Mouse (Mus musculus): ENCODE data around the gene Pde4dip. TPM values are rescaled to one million over a fixed set of nuclear protein-coding genes. Genes with fewer than 3 reads are reported as not detected.

Gene Pde4dip
- polyA plus RNA-seq, 1 experiment from 2014 or later = 99.4 TPM

DNA sequence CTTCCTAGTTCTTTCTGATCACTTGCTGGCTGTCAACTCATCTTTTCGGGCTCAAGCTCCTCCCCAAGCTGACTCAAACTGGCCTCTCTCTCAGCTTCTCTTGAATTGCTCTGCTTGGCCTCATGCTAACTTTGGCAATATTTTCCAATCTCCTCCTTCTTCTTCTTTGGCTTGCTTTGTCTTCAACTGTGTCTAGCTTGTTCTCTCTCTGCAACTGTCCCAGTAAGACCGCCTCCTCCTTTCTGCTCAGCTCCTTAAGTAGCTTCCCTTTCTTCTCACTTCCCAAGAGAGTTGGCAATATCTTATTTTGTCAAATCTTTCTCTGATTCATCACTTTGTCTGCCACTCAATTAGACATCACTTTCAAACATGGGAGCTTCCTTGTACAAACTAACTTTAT lies 36.7 kb downstream of the Pde4dip start:
- Histone ChIP-seq H3K27ac (replicated peaks in 1 of 2; ENCODE audit: control insufficient read depth in 1 of 2, insufficient read depth in 1 of 2, low read depth in 2 of 2, low read length in 2 of 2) (no peak overlapping the region), H3K36me3 (ENCODE audit: control insufficient read depth, insufficient read depth, low read length) (no peaks in the 10 kb centered on the region)
- WGBS = 88% methylated on average over 2 of the region's 2 CpGs

DNA sequence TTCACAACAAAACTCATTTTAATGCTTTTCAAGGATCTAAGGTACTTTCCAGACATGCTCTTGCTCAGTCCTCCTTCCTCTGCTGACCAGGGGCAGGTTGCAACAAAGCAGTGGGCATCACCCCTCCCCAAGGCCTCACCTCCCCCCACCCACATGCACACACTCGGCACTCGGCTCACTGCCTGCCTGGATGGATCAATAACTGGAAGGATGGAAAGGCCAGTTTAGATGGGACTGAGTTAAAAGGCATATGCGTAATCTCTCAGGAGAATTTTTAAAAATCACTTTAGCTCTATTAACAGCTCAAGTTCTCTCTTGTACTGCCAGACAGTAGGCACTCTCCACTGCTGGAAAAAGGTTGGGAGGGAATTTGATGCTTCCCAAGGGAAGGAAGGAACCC lies 40.9 kb downstream of the Pde4dip start:
- peaks cover 3% of the 10 kb centered on the region; the same call in 1 of the 2 replicates for H3K9me3 ChIP-seq (ENCODE audit: control insufficient read depth, low read length)
- 88% methylated on average over 3 of the region's 3 CpGs for WGBS
- H3K4me3 ChIP-seq (ENCODE audit: control insufficient read depth in 1 of 2, insufficient read depth in 1 of 2, low read depth in 1 of 2, low read length in 2 of 2) = no peak overlapping the region
- no peaks in the 10 kb centered on the region for H3K27me3 ChIP-seq (ENCODE audit: control insufficient read depth, insufficient read depth, low read length)
- no peak overlapping the region for H3K27ac ChIP-seq (replicated peaks in 1 of 2; ENCODE audit: control insufficient read depth in 1 of 2, insufficient read depth in 1 of 2, low read depth in 2 of 2, low read length in 2 of 2)
- H3K9ac ChIP-seq (ENCODE audit: low read length) = no peak overlapping the region
- peaks cover 0 to 2% of the 10 kb centered on the region in 2 experiments; a peak in 1 of 4 replicates for H3K4me1 ChIP-seq (ENCODE audit: control insufficient read depth in 2 of 2, insufficient read depth in 2 of 2, low read length in 2 of 2)
- no peak for ATAC-seq (ENCODE audit: insufficient number of reproducible peaks, insufficient read depth, low FRiP score, low read depth)
- no peak overlapping the region for H3K4me2 ChIP-seq (ENCODE audit: low read length)
- peaks cover 6% of the 10 kb centered on the region; the same call in 1 of the 2 replicates for H3K36me3 ChIP-seq (ENCODE audit: control insufficient read depth, insufficient read depth, low read length)

More for the DNA sequence above, 36.7 kb downstream of the Pde4dip start:
- H3K4me3 ChIP-seq (ENCODE audit: control insufficient read depth in 1 of 2, insufficient read depth in 1 of 2, low read depth in 1 of 2, low read length in 2 of 2) = no peak overlapping the region
- H3K27me3 ChIP-seq (ENCODE audit: control insufficient read depth, insufficient read depth, low read length) = no peaks in the 10 kb centered on the region
- ATAC-seq (ENCODE audit: insufficient number of reproducible peaks, insufficient read depth, low FRiP score, low read depth) = no peak
- no peak overlapping the region for H3K4me2 ChIP-seq (ENCODE audit: low read length)
- no peaks in the 10 kb centered on the region for H3K4me1 ChIP-seq (ENCODE audit: control insufficient read depth in 2 of 2, insufficient read depth in 2 of 2, low read length in 2 of 2)
- H3K9me3 ChIP-seq (ENCODE audit: control insufficient read depth, low read length) = peaks cover 3% of the 10 kb centered on the region; the same call in 1 of the 2 replicates
- H3K9ac ChIP-seq (ENCODE audit: low read length) = no peak overlapping the region

DNA sequence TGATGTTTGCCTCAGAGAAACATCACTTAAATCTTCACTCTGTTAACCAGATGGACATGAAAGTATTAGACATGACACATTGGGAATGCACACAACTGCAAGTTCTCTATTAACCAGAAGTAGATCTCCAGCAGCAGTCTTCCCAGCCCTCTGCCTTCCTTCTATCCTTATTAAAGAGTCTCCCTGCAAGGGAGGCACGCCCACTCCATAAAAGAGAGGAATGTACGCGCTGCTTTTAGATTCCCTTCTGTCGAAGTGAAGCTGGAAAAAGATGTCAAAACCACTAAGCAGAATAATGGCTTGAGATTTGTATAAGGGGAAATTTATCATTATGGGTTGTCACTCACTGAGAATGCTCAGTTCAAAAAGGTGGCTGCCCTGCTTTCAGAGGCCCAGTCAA lies 42.1 kb downstream of the Pde4dip start:
- no peaks in the 10 kb centered on the region for H3K27me3 ChIP-seq (ENCODE audit: control insufficient read depth, insufficient read depth, low read length)
- H3K4me3 ChIP-seq (ENCODE audit: control insufficient read depth in 1 of 2, insufficient read depth in 1 of 2, low read depth in 1 of 2, low read length in 2 of 2) = no peak overlapping the region
- H3K9ac ChIP-seq (ENCODE audit: low read length) = no peak overlapping the region
- no peak overlapping the region for H3K4me2 ChIP-seq (ENCODE audit: low read length)
- no peak for ATAC-seq (ENCODE audit: insufficient number of reproducible peaks, insufficient read depth, low FRiP score, low read depth)
- no peak overlapping the region for H3K27ac ChIP-seq (replicated peaks in 1 of 2; ENCODE audit: control insufficient read depth in 1 of 2, insufficient read depth in 1 of 2, low read depth in 2 of 2, low read length in 2 of 2)
- H3K9me3 ChIP-seq (ENCODE audit: control insufficient read depth, low read length) = no peaks in the 10 kb centered on the region
- H3K36me3 ChIP-seq (ENCODE audit: control insufficient read depth, insufficient read depth, low read length) = peaks cover 16% of the 10 kb centered on the region
- 79% methylated on average over 4 of the region's 4 CpGs for WGBS
- H3K4me1 ChIP-seq (ENCODE audit: control insufficient read depth in 2 of 2, insufficient read depth in 2 of 2, low read length in 2 of 2) = peaks cover 0 to 2% of the 10 kb centered on the region in 2 experiments; a peak in 1 of 4 replicates

DNA sequence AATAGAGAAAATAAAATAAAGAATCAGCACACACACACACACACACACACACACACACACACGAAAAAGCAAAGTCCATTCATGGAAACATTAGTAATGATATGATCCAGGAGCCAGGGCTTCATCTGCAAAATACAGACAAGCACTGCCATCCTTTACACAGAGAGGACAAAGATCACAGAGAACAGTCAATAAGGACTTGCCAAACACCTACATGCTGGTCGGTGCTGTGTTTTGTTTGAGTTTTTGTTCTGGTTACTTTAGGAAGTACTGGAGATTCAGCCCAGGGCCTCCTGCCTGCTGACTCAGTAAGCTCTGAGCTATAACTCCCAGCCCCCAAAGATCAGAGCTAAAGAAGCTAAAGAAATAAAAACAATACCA lies 43.7 kb downstream of the Pde4dip start:
- Histone ChIP-seq H3K27me3 (ENCODE audit: control insufficient read depth, insufficient read depth, low read length) (no peaks in the 10 kb centered on the region), H3K4me2 (ENCODE audit: low read length) (no peak overlapping the region), H3K4me1 (ENCODE audit: control insufficient read depth in 2 of 2, insufficient read depth in 2 of 2, low read length in 2 of 2) (peaks cover 0 to 2% of the 10 kb centered on the region in 2 experiments; a peak in 1 of 4 replicates), H3K36me3 (ENCODE audit: control insufficient read depth, insufficient read depth, low read length) (peaks cover 27% of the 10 kb centered on the region), H3K9ac (ENCODE audit: low read length) (no peak overlapping the region), H3K9me3 (ENCODE audit: control insufficient read depth, low read length) (no peaks in the 10 kb centered on the region), H3K4me3 (ENCODE audit: control insufficient read depth in 1 of 2, insufficient read depth in 1 of 2, low read depth in 1 of 2, low read length in 2 of 2) (no peak overlapping the region), H3K27ac (replicated peaks in 1 of 2; ENCODE audit: control insufficient read depth in 1 of 2, insufficient read depth in 1 of 2, low read depth in 2 of 2, low read length in 2 of 2) (no peak overlapping the region)
- WGBS = 77% methylated on average over 2 of the region's 2 CpGs
- no peak for ATAC-seq (ENCODE audit: insufficient number of reproducible peaks, insufficient read depth, low FRiP score, low read depth)

DNA sequence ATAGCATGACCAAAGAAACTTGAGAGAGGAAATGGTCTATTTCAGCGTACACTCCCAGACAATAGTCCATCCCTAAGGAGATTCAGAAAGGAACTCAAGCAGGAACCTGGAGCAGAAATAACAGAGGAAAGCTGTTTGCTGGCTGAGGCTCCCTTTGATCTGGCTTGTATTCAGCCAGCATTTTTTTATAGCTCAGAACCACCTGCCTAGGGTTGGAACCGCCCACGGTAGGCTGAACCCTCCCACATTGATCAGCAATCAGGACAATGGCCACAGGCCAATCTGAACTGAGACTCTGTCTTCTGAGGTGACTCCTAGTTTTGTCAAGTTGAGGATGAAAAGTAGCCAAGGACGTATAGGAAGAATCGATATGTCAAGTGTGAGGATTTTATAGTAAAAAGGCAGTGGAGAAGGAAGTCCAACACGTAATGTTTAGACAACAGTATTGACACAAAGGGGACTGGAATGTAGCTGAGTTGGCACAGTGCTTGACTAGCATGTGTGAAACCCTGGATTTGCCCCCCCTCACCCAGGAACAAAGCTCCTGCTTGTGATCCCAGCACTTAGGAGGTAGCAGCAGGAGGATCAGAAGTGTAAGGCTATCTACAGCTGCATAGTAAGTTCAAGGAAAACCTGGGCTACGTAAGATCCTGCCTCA lies 44.2 kb downstream of the Pde4dip start:
- H3K4me3 ChIP-seq (ENCODE audit: control insufficient read depth in 1 of 2, insufficient read depth in 1 of 2, low read depth in 1 of 2, low read length in 2 of 2) = no peak overlapping the region
- H3K36me3 ChIP-seq (ENCODE audit: control insufficient read depth, insufficient read depth, low read length) = peaks cover 27% of the 10 kb centered on the region
- no peak overlapping the region for H3K4me2 ChIP-seq (ENCODE audit: low read length)
- H3K9me3 ChIP-seq (ENCODE audit: control insufficient read depth, low read length) = no peaks in the 10 kb centered on the region
- H3K4me1 ChIP-seq (ENCODE audit: control insufficient read depth in 2 of 2, insufficient read depth in 2 of 2, low read length in 2 of 2) = peaks cover 0 to 2% of the 10 kb centered on the region in 2 experiments; a peak in 1 of 4 replicates
- H3K27ac ChIP-seq (replicated peaks in 1 of 2; ENCODE audit: control insufficient read depth in 1 of 2, insufficient read depth in 1 of 2, low read depth in 2 of 2, low read length in 2 of 2) = no peak overlapping the region
- ATAC-seq (ENCODE audit: insufficient number of reproducible peaks, insufficient read depth, low FRiP score, low read depth) = no peak
- 86% methylated on average over 7 of the region's 7 CpGs for WGBS
- H3K9ac ChIP-seq (ENCODE audit: low read length) = no peak overlapping the region
- no peaks in the 10 kb centered on the region for H3K27me3 ChIP-seq (ENCODE audit: control insufficient read depth, insufficient read depth, low read length)

DNA sequence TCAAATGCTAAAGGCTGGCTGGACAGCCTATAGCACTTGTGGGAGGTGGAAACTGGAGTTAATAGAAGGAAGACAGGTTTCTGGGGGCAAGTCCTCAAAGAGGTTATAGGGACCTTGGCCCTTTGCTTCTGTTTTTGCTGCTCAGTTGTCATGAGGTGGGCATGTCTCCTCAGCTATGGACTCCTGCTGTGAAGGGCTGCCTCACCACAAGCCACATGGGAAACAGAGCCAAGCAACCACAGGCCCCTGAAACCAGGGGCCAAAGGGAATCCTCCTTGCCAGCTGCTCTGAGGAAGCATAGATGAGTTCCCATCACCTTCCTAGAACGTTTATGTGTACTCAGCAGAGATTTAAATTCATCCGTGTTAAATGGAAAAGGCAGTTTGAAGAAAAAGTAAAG lies 45.9 kb downstream of the Pde4dip start:
- Histone ChIP-seq H3K27ac (replicated peaks in 1 of 2; ENCODE audit: control insufficient read depth in 1 of 2, insufficient read depth in 1 of 2, low read depth in 2 of 2, low read length in 2 of 2) (no peak overlapping the region), H3K4me3 (ENCODE audit: control insufficient read depth in 1 of 2, insufficient read depth in 1 of 2, low read depth in 1 of 2, low read length in 2 of 2) (no peak overlapping the region), H3K4me2 (ENCODE audit: low read length) (no peak overlapping the region), H3K36me3 (ENCODE audit: control insufficient read depth, insufficient read depth, low read length) (peaks cover 33% of the 10 kb centered on the region), H3K9ac (ENCODE audit: low read length) (no peak overlapping the region), H3K27me3 (ENCODE audit: control insufficient read depth, insufficient read depth, low read length) (no peaks in the 10 kb centered on the region), H3K4me1 (ENCODE audit: control insufficient read depth in 2 of 2, insufficient read depth in 2 of 2, low read length in 2 of 2) (peaks cover 0 to 2% of the 10 kb centered on the region in 2 experiments; a peak in 1 of 4 replicates), H3K9me3 (ENCODE audit: control insufficient read depth, low read length) (no peaks in the 10 kb centered on the region)
- WGBS = 73% methylated on average over 2 of the region's 2 CpGs
- no peak for ATAC-seq (ENCODE audit: insufficient number of reproducible peaks, insufficient read depth, low FRiP score, low read depth)

DNA sequence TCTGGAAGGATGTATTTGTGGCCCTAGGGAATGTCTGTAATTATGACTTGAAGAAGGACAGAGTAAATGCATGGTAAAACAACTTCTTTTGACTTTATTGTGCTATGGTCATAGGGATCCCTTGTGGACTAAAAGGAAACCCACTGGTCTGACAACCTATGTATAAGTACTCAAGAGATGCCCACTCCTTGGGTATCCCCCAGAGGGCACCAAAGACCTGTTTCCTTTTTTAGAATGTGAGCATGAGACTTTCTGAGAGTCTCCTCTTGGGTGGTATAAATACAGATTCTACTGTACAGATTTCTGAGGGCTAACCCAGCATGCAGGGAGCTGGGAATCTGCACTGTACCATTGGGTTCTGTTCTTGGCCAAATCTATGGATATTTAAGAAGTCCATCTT lies 48.1 kb downstream of the Pde4dip start:
- peaks cover 36% of the 10 kb centered on the region for H3K36me3 ChIP-seq (ENCODE audit: control insufficient read depth, insufficient read depth, low read length)
- no peak for ATAC-seq (ENCODE audit: insufficient number of reproducible peaks, insufficient read depth, low FRiP score, low read depth)
- no peak overlapping the region for H3K27ac ChIP-seq (replicated peaks in 1 of 2; ENCODE audit: control insufficient read depth in 1 of 2, insufficient read depth in 1 of 2, low read depth in 2 of 2, low read length in 2 of 2)

DNA sequence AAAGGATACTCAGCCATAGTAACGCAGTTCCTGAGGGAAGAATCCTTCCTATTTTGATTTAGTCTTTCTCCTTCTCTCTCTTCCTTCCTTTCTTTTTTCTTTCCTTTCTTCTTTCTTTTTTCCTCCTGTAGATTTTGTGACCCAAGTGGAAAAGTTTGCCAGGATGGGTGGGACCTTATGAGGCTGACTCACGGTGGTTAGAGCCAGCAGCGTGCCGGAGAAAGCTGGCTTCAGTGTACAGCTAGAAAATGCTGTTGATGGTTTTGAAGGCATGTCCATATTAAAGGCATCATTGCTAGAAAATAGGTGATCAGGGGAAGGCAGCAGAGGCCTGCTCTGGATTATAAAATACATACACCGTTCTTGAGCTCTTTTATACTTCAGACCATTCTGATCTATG lies 52.6 kb downstream of the Pde4dip start:
- no peaks in the 10 kb centered on the region for H3K9me3 ChIP-seq (ENCODE audit: control insufficient read depth, low read length)
- H3K4me2 ChIP-seq (ENCODE audit: low read length) = no peak overlapping the region
- no peak for ATAC-seq (ENCODE audit: insufficient number of reproducible peaks, insufficient read depth, low FRiP score, low read depth)
- H3K27me3 ChIP-seq (ENCODE audit: control insufficient read depth, insufficient read depth, low read length) = no peaks in the 10 kb centered on the region
- WGBS = 91% methylated on average over 5 of the region's 5 CpGs
- H3K36me3 ChIP-seq (ENCODE audit: control insufficient read depth, insufficient read depth, low read length) = peaks cover 15% of the 10 kb centered on the region
- H3K4me3 ChIP-seq (ENCODE audit: control insufficient read depth in 1 of 2, insufficient read depth in 1 of 2, low read depth in 1 of 2, low read length in 2 of 2) = no peak overlapping the region
- no peak overlapping the region for H3K9ac ChIP-seq (ENCODE audit: low read length)
- peaks cover 14 to 27% of the 10 kb centered on the region in 2 experiments for H3K4me1 ChIP-seq (ENCODE audit: control insufficient read depth in 2 of 2, insufficient read depth in 2 of 2, low read length in 2 of 2)
- H3K27ac ChIP-seq (replicated peaks in 1 of 2; ENCODE audit: control insufficient read depth in 1 of 2, insufficient read depth in 1 of 2, low read depth in 2 of 2, low read length in 2 of 2) = no peak overlapping the region

More for the DNA sequence above, 48.1 kb downstream of the Pde4dip start:
- Histone ChIP-seq H3K4me2 (ENCODE audit: low read length) (no peak overlapping the region), H3K4me3 (ENCODE audit: control insufficient read depth in 1 of 2, insufficient read depth in 1 of 2, low read depth in 1 of 2, low read length in 2 of 2) (no peak overlapping the region), H3K4me1 (ENCODE audit: control insufficient read depth in 2 of 2, insufficient read depth in 2 of 2, low read length in 2 of 2) (peaks cover 0 to 2% of the 10 kb centered on the region in 2 experiments; a peak in 1 of 4 replicates), H3K9me3 (ENCODE audit: control insufficient read depth, low read length) (no peaks in the 10 kb centered on the region), H3K27me3 (ENCODE audit: control insufficient read depth, insufficient read depth, low read length) (no peaks in the 10 kb centered on the region), H3K9ac (ENCODE audit: low read length) (no peak overlapping the region)
